Mouse (Mus musculus): ENCODE results near the gene Atp5h. TPM values are rescaled to one million over a fixed set of nuclear protein-coding genes. Genes with fewer than 3 reads are reported as not detected.

The Atp5h gene
- polyA plus RNA-seq, 1 experiment from 2014 or later = 621 TPM

GRCm38 (mm10) chr11:115425671-115426070, 5.9 kb upstream of the Atp5h start:
- H3K4me3 ChIP-seq (ENCODE audit: inconsistent target) = no peak overlapping the region
- no peak overlapping the region for H3K27ac ChIP-seq
- WGBS (ENCODE audit: missing documents) = 87% methylated on average over 6 of the region's 6 CpGs
- H3K79me2 ChIP-seq (ENCODE audit: inconsistent target) = peaks cover 6% of the 10 kb centered on the region; the same call in 1 of the 2 replicates
- peaks cover 46% of the 10 kb centered on the region for H3K36me3 ChIP-seq (ENCODE audit: inconsistent target)

GRCm38 (mm10) chr11:115424666-115425065, 4.9 kb upstream of the Atp5h start:
- WGBS (ENCODE audit: missing documents) = 95% methylated on average over 7 of the region's 7 CpGs
- Histone ChIP-seq H3K27ac (no peak overlapping the region), H3K36me3 (ENCODE audit: inconsistent target) (peaks cover 35% of the 10 kb centered on the region), H3K4me3 (ENCODE audit: inconsistent target) (no peak overlapping the region), H3K79me2 (ENCODE audit: inconsistent target) (peaks cover 10% of the 10 kb centered on the region; the same call in 1 of the 2 replicates)

- no peak overlapping the region for H3K4me3 ChIP-seq (ENCODE audit: inconsistent target)
- H3K79me2 ChIP-seq (ENCODE audit: inconsistent target) = peaks cover 26% of the 10 kb centered on the region
- peaks cover 30% of the 10 kb centered on the region; the same call in 1 of the 2 replicates for H3K36me3 ChIP-seq (ENCODE audit: inconsistent target)
- 83% methylated on average over 3 of the region's 3 CpGs for WGBS (ENCODE audit: missing documents)
- H3K27ac ChIP-seq = no peak overlapping the region
These were observed 3.3 kb upstream of the Atp5h start for GRCm38 (mm10) chr11:115423091-115423490.

- Histone ChIP-seq H3K4me3 (ENCODE audit: inconsistent target) (no peak overlapping the region), H3K79me2 (ENCODE audit: inconsistent target) (peaks cover 37% of the 10 kb centered on the region), H3K27ac (no peak overlapping the region), H3K36me3 (ENCODE audit: inconsistent target) (peaks cover 24% of the 10 kb centered on the region; the same call in 1 of the 2 replicates)
- 90% methylated on average over 13 of the region's 16 CpGs for WGBS (ENCODE audit: missing documents)
These were observed 2.2 kb upstream of the Atp5h start for GRCm38 (mm10) chr11:115421972-115422371.

- Histone ChIP-seq H3K36me3 (ENCODE audit: inconsistent target) (peaks cover 21% of the 10 kb centered on the region; the same call in 1 of the 2 replicates), H3K79me2 (ENCODE audit: inconsistent target) (peaks cover 39% of the 10 kb centered on the region), H3K4me3 (ENCODE audit: inconsistent target) (no peak overlapping the region), H3K27ac (no peak overlapping the region)
- 86% methylated on average over 1 of the region's 1 CpGs for WGBS (ENCODE audit: missing documents)
These were observed 1.6 kb upstream of the Atp5h start for GRCm38 (mm10) chr11:115421328-115421727.

GRCm38 (mm10) chr11:115420336-115421190, 801 bp upstream of the Atp5h start:
- H3K36me3 ChIP-seq (ENCODE audit: inconsistent target) = peaks cover 19% of the 10 kb centered on the region; the same call in 1 of the 2 replicates
- H3K79me2 ChIP-seq (ENCODE audit: inconsistent target) = peaks cover 39% of the 10 kb centered on the region
- peak overlapping the region; percentile 15; the same call in 1 of the 2 replicates for H3K27ac ChIP-seq
- 3% methylated on average over 45 of the region's 45 CpGs for WGBS (ENCODE audit: missing documents)
- H3K4me3 ChIP-seq (ENCODE audit: inconsistent target) = peak overlapping the region; percentile 80

GRCm38 (mm10) chr11:115409556-115409955, 10.2 kb downstream of the Atp5h start:
- H3K27ac ChIP-seq = no peak overlapping the region

GRCm38 (mm10) chr11:115408266-115408920, 11.4 kb downstream of the Atp5h start:
- H3K36me3 ChIP-seq (ENCODE audit: inconsistent target) = no peaks in the 10 kb centered on the region
- H3K27ac ChIP-seq = no peak overlapping the region
- WGBS (ENCODE audit: missing documents) = 41% methylated on average over 6 of the region's 6 CpGs
- no peak overlapping the region for H3K4me3 ChIP-seq (ENCODE audit: inconsistent target)
- peaks cover 12% of the 10 kb centered on the region; the same call in 1 of the 2 replicates for H3K79me2 ChIP-seq (ENCODE audit: inconsistent target)

More at GRCm38 (mm10) chr11:115409556-115409955, 10.2 kb downstream of the Atp5h start:
- Histone ChIP-seq H3K36me3 (ENCODE audit: inconsistent target) (no peaks in the 10 kb centered on the region), H3K79me2 (ENCODE audit: inconsistent target) (peaks cover 6% of the 10 kb centered on the region; the same call in 1 of the 2 replicates), H3K4me3 (ENCODE audit: inconsistent target) (no peak overlapping the region)
- 97% methylated on average over 7 of the region's 7 CpGs for WGBS (ENCODE audit: missing documents)

- no peak overlapping the region for H3K27ac ChIP-seq
- H3K4me3 ChIP-seq (ENCODE audit: inconsistent target) = no peak overlapping the region
- peaks cover 12% of the 10 kb centered on the region; the same call in 1 of the 2 replicates for H3K79me2 ChIP-seq (ENCODE audit: inconsistent target)
- no peaks in the 10 kb centered on the region for H3K36me3 ChIP-seq (ENCODE audit: inconsistent target)
- 91% methylated on average over 16 of the region's 17 CpGs for WGBS (ENCODE audit: missing documents)
These were observed 12.8 kb downstream of the Atp5h start for GRCm38 (mm10) chr11:115406858-115407401.

GRCm38 (mm10) chr11:115405723-115406122, 14.0 kb downstream of the Atp5h start:
- H3K4me3 ChIP-seq (ENCODE audit: inconsistent target) = no peak overlapping the region
- no peak overlapping the region for H3K27ac ChIP-seq
- no peaks in the 10 kb centered on the region for H3K36me3 ChIP-seq (ENCODE audit: inconsistent target)
- WGBS (ENCODE audit: missing documents) = 97% methylated on average over 6 of the region's 6 CpGs
- peaks cover 12% of the 10 kb centered on the region; the same call in 1 of the 2 replicates for H3K79me2 ChIP-seq (ENCODE audit: inconsistent target)

GRCm38 (mm10) chr11:115403338-115404124, 16.2 kb downstream of the Atp5h start, which contains the start of gene Mrpl58:
TSS of gene Mrpl58 (plus strand) at chr11:115403752.
- WGBS (ENCODE audit: missing documents) = 5% methylated on average over 37 of the region's 50 CpGs

GRCm38 (mm10) chr11:115400630-115401391, 19.0 kb downstream of the Atp5h start:
- 74% methylated on average over 11 of the region's 11 CpGs for WGBS (ENCODE audit: missing documents)
- Histone ChIP-seq H3K27ac (no peak overlapping the region), H3K36me3 (ENCODE audit: inconsistent target) (no peaks in the 10 kb centered on the region), H3K4me3 (ENCODE audit: inconsistent target) (no peak overlapping the region), H3K79me2 (ENCODE audit: inconsistent target) (peaks cover 12% of the 10 kb centered on the region; the same call in 1 of the 2 replicates)

More at GRCm38 (mm10) chr11:115403338-115404124, 16.2 kb downstream of the Atp5h start, which contains the start of gene Mrpl58:
- peak within 1 kb of the TSS; percentile 49 for H3K27ac ChIP-seq
- H3K36me3 ChIP-seq (ENCODE audit: inconsistent target) = no peaks in the 10 kb centered on the region
- peaks cover 12% of the 10 kb centered on the region; the same call in 1 of the 2 replicates for H3K79me2 ChIP-seq (ENCODE audit: inconsistent target)
- H3K4me3 ChIP-seq (ENCODE audit: inconsistent target) = peak within 1 kb of the TSS; percentile 63

- 90% methylated on average over 2 of the region's 3 CpGs for WGBS (ENCODE audit: missing documents)
These were observed 19.6 kb downstream of the Atp5h start for GRCm38 (mm10) chr11:115400126-115400525.

More at GRCm38 (mm10) chr11:115400126-115400525, 19.6 kb downstream of the Atp5h start:
- no peak overlapping the region for H3K4me3 ChIP-seq (ENCODE audit: inconsistent target)
- peaks cover 11% of the 10 kb centered on the region; the same call in 1 of the 2 replicates for H3K79me2 ChIP-seq (ENCODE audit: inconsistent target)
- H3K27ac ChIP-seq = no peak overlapping the region
- H3K36me3 ChIP-seq (ENCODE audit: inconsistent target) = no peaks in the 10 kb centered on the region

Measured in macrophage (primary cell).